Mouse (Mus musculus): ENCODE measurements around the gene Hint1. TPM values are rescaled to one million over a fixed set of nuclear protein-coding genes. Genes with fewer than 3 reads are reported as not detected.
"Not testable (repeated sequence)": the region's sequence is repeated elsewhere in the genome, so short reads cannot be mapped to it uniquely, and the experiment has no call there.

The Hint1 gene
- polyA plus RNA-seq, 1 experiment: 489 TPM

GRCm38 (mm10) chr11:54896646-54897045 lies 30.5 kb downstream of the Hint1 start:
- DNase-seq (ENCODE audit: low spot score): not testable (repeated sequence)

GRCm38 (mm10) chr11:54897470-54897869 lies 31.3 kb downstream of the Hint1 start:
- DNase-seq (ENCODE audit: low spot score): no peak

- DNase-seq (ENCODE audit: low spot score): no peak
Observed at GRCm38 (mm10) chr11:54899657-54900056, 33.5 kb downstream of the Hint1 start.

- DNase-seq (ENCODE audit: low spot score): peak; percentile 41
Observed at GRCm38 (mm10) chr11:54902333-54903323, 36.4 kb downstream of the Hint1 start, which contains the start of gene Gpx3. Gene Gpx3 (plus strand): TSS chr11:54902453.

GRCm38 (mm10) chr11:54903339-54903738 lies 37.2 kb downstream of the Hint1 start:
- DNase-seq (ENCODE audit: low spot score): no peak

GRCm38 (mm10) chr11:54903940-54904706 lies 37.9 kb downstream of the Hint1 start:
- DNase-seq (ENCODE audit: low spot score): no peak

- no peak for DNase-seq (ENCODE audit: low spot score)
Observed at GRCm38 (mm10) chr11:54905086-54905485, 38.9 kb downstream of the Hint1 start.

GRCm38 (mm10) chr11:54905931-54906330 lies 39.7 kb downstream of the Hint1 start:
- no peak for DNase-seq (ENCODE audit: low spot score)

- DNase-seq (ENCODE audit: low spot score): no peak
Observed at GRCm38 (mm10) chr11:54906466-54906865, 40.3 kb downstream of the Hint1 start.

GRCm38 (mm10) chr11:54907259-54907658 lies 41.1 kb downstream of the Hint1 start:
- DNase-seq (ENCODE audit: low spot score): no peak

GRCm38 (mm10) chr11:54909273-54909672 lies 43.1 kb downstream of the Hint1 start:
- no peak for DNase-seq (ENCODE audit: low spot score)

- DNase-seq (ENCODE audit: low spot score): no peak
Observed at GRCm38 (mm10) chr11:54910081-54910665, 44.0 kb downstream of the Hint1 start.

- DNase-seq (ENCODE audit: low spot score): no peak
Observed at GRCm38 (mm10) chr11:54911201-54911600, 45.0 kb downstream of the Hint1 start.

GRCm38 (mm10) chr11:54911671-54912502 lies 45.7 kb downstream of the Hint1 start:
- no peak for DNase-seq (ENCODE audit: low spot score)

- no peak for DNase-seq (ENCODE audit: low spot score)
Observed at GRCm38 (mm10) chr11:54912503-54913316, 46.5 kb downstream of the Hint1 start.

- no peak for DNase-seq (ENCODE audit: low spot score)
Observed at GRCm38 (mm10) chr11:54913841-54914240, 47.7 kb downstream of the Hint1 start.

- DNase-seq (ENCODE audit: low spot score): no peak
Observed at GRCm38 (mm10) chr11:54917461-54917860, 51.3 kb downstream of the Hint1 start.

GRCm38 (mm10) chr11:54918273-54918672 lies 52.1 kb downstream of the Hint1 start:
- DNase-seq (ENCODE audit: low spot score): no peak

Data from urinary bladder, adult 2 months (tissue).